Mouse (Mus musculus) cortical plate, adult 2 months (tissue): ENCODE data around the gene Zfp316. TPM values are rescaled to one million over a fixed set of nuclear protein-coding genes. Genes with fewer than 3 reads are reported as not detected.
A peak's percentile ranks its signal among the peaks of the same experiment; 100 is the strongest.

Source experiments
- H3K27ac ChIP-seq: fragments of 200-500 bp; 2 replicates; pipeline ENCODE4 v1.5.1; 2012; ENCODE audit warnings: low read length, control low read depth, inconsistent platforms; ENCODE audit not compliant: insufficient read depth
- H3K4me1 ChIP-seq: fragments of 200-500 bp; 2 replicates; pipeline ENCODE4 v1.6.1; 2011; ENCODE audit warnings: low read length; ENCODE audit not compliant: control insufficient read depth, insufficient read depth
- H3K4me3 ChIP-seq: fragments of 200-500 bp; 2 replicates; pipeline ENCODE4 v1.5.1; 2011; ENCODE audit warnings: mild to moderate bottlenecking, low read length, control low read depth; ENCODE audit not compliant: insufficient read depth
- CTCF ChIP-seq: fragments of 200-500 bp; IDR thresholded peaks from 2 replicates; pipeline ENCODE4 v1.5.1; 2011; ENCODE audit warnings: mild to moderate bottlenecking, control low read depth, low read length; ENCODE audit not compliant: insufficient read depth; ENCODE audit errors: extremely low read depth
- POLR2A ChIP-seq: fragments of 200-500 bp; IDR thresholded peaks from 2 replicates; pipeline ENCODE4 v1.6.1; 2011; ENCODE audit warnings: mild to moderate bottlenecking, low read length, control low read depth; ENCODE audit not compliant: insufficient read depth; ENCODE audit errors: extremely low read depth
- polyA plus RNA-seq: library from polyadenylated mRNA; depleted of rRNA; stranded (reverse); fragments of >200 nt; gene quantifications from 2 replicates; pipeline ENCODE4 v1.2.3, GENCODE M21; 2012

Zfp316 gene
- polyA plus RNA-seq, 1 experiment = 13.9 TPM

- Histone ChIP-seq H3K4me1 (no peaks in the 10 kb centered on the region; the same call in 1 of the 2 replicates), H3K27ac (no peak overlapping the region), H3K4me3 (no peak overlapping the region)
- TF ChIP-seq CTCF (no peak), POLR2A (no peak)
Observed at GRCm38 (mm10) chr5:143304251-143304650, 34.4 kb upstream of the Zfp316 start.

GRCm38 (mm10) chr5:143301296-143301695 lies 31.5 kb upstream of the Zfp316 start:
- no peak overlapping the region for H3K27ac ChIP-seq
- no peaks in the 10 kb centered on the region for H3K4me1 ChIP-seq
- no peak overlapping the region for H3K4me3 ChIP-seq
- TF ChIP-seq POLR2A (no peak), CTCF (peak; percentile 39)

- Histone ChIP-seq H3K4me3 (no peak overlapping the region), H3K27ac (no peak overlapping the region), H3K4me1 (no peaks in the 10 kb centered on the region)
- no peak for TF ChIP-seq POLR2A
- peak; percentile 66 for TF ChIP-seq CTCF
Observed at GRCm38 (mm10) chr5:143299686-143300085, 29.9 kb upstream of the Zfp316 start.

- H3K4me3 ChIP-seq = no peak overlapping the region
- H3K4me1 ChIP-seq = no peaks in the 10 kb centered on the region
- no peak overlapping the region for H3K27ac ChIP-seq
- peak; percentile 18; the same call in 1 of the 2 replicates for TF ChIP-seq CTCF
- no peak for TF ChIP-seq POLR2A
Observed at GRCm38 (mm10) chr5:143298391-143298790, 28.6 kb upstream of the Zfp316 start.

- Histone ChIP-seq H3K4me1 (no peaks in the 10 kb centered on the region), H3K27ac (no peak overlapping the region), H3K4me3 (no peak overlapping the region)
- TF ChIP-seq CTCF (no peak), POLR2A (no peak)
Observed at GRCm38 (mm10) chr5:143297986-143298385, 28.2 kb upstream of the Zfp316 start.

- Histone ChIP-seq H3K4me3 (no peak overlapping the region), H3K4me1 (no peaks in the 10 kb centered on the region), H3K27ac (no peak overlapping the region)
- TF ChIP-seq CTCF (no peak), POLR2A (no peak)
Observed at GRCm38 (mm10) chr5:143295330-143295729, 25.5 kb upstream of the Zfp316 start.

- Histone ChIP-seq H3K27ac (no peak overlapping the region), H3K4me1 (no peaks in the 10 kb centered on the region), H3K4me3 (no peak overlapping the region)
- TF ChIP-seq CTCF (no peak), POLR2A (no peak)
Observed at GRCm38 (mm10) chr5:143294862-143295261, 25.0 kb upstream of the Zfp316 start.

GRCm38 (mm10) chr5:143293404-143293803 lies 23.6 kb upstream of the Zfp316 start, which contains the start of gene Zfp853:
Gene Zfp853, minus strand, starts transcription at chr5:143293623.
- TF ChIP-seq CTCF (no peak), POLR2A (no peak)
- no peak within 1 kb of the TSS for H3K27ac ChIP-seq
- no peaks in the 10 kb centered on the region for H3K4me1 ChIP-seq
- peak within 1 kb of the TSS; percentile 48 for H3K4me3 ChIP-seq

GRCm38 (mm10) chr5:143292879-143293278 lies 23.1 kb upstream of the Zfp316 start:
- peak overlapping the region; percentile 48 for H3K4me3 ChIP-seq
- TF ChIP-seq CTCF (no peak), POLR2A (no peak)

GRCm38 (mm10) chr5:143289299-143289698 lies 19.5 kb upstream of the Zfp316 start:
- H3K4me1 ChIP-seq = no peaks in the 10 kb centered on the region
- TF ChIP-seq CTCF (no peak), POLR2A (no peak)
- no peak overlapping the region for H3K4me3 ChIP-seq
- no peak overlapping the region for H3K27ac ChIP-seq

More at GRCm38 (mm10) chr5:143292879-143293278, 23.1 kb upstream of the Zfp316 start:
- H3K4me1 ChIP-seq = no peaks in the 10 kb centered on the region
- no peak overlapping the region for H3K27ac ChIP-seq
